Mouse (Mus musculus) NIH3T3 (cell line): Measurements from ENCODE around the gene Kif1c.

Experiments used
- DNase-seq: peaks from one replicate; pipeline ENCODE4 v3.0.0-alpha.2; 2012; ENCODE audit warnings: low read depth

Gene Kif1c

DNA sequence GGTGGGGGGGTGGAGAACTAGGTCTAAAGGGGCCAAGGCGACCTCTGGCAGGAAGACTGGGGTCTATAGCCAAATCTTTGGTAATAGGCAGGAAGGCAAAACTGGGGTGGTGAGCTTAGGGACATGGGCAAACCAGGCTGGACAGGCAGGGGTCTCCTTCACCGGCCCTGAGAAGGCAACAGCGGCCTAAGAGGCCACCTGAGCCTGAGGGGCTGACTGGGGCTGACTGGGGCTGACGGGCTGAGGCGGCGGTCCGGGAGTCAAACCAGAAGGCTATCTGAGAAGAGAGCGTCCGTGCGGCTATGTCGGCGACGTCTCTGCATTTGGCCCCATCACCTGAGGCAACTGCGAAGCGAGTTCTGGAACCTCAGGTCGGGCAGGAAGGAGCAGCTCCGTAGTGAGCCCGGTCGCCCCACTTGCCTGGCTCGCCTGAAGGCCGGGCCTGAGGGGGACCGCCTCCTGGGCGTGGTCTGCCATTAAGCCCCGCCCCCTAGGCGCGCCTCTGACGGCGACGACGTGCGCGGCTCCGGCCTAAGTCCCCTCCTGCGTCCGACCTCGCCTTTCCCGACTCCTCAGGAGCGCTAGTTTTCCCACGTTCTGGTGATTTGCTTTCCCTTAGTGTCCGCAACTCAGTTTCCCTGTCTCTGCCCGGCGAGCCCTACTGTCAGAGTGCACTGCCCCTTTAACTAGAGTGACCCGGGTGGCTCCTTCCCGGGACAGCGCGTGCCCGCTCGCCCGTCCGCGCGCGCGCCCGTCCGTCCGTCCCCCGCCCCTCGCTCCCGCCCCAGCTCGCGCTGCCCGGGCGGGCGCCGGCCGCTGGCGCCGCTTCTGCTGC lies at the start of gene Kif1c, which contains the start of gene Inca1:
Gene Kif1c, plus strand, starts transcription at position 827 of the 835 bp plus-strand sequence.
Gene Inca1, minus strand, starts transcription at position 434 of the 835 bp plus-strand sequence.
- peak; percentile 98 for DNase-seq

DNA sequence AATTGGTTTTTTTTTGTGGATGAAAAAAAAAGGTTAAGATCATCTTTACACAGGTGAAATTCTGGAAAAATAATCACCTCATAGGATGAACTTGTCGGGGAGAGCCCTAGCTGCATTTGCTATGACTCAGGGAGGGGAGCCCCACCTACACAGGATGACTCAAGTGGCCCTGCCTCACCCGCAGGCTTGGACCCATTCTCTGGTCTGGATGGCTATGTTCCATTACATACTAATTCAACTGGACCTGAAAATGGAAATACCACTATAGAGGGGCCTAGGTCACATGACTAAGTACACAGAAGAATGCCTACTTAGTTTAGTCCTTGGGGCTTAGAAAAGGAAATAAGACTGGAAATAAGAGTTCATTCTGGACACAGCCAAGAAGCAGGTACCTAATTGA lies 49.0 kb upstream of the Kif1c start:
- peak; percentile 85 for DNase-seq

DNA sequence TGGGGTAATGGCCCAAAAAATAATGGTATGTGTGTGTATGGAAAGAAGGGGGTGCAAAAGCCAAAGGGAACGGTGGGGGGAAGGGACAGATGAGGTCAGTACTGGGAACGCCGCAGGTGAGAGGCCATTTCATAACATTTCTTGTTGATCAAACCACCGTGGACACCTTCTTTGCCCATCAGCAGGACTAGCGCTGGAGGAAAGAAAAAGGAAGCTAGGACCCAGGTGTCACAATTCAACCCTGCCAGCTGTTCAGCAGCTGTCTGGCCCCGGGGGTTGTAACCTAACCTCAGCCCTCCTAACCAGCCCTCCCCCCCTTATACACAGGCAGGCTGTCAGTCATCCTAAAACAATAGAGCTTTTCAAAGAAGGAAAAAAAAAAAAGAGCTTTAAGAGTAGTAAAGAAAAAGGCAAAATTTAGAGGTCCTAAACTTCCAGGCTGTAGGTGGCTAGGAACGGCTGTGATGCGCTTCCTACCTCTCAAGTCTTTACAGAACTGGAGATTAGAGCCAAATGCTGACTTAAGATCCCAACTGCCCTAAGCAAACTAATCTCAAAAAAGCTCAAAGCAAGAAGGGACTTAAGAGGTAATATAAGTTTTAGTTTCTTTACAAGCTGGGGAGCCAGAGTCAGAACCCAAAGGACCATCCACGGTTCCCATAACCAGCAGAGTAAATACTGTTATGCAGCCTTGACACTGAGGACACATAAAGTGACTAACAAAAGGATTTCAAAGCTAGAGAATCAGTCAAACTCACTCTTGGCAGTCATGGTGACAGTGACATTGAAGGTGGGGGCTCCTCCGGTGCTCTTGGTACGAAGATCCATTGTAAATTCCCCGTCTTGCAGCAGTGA lies 48.1 kb upstream of the Kif1c start:
- peak; percentile 55 for DNase-seq

DNA sequence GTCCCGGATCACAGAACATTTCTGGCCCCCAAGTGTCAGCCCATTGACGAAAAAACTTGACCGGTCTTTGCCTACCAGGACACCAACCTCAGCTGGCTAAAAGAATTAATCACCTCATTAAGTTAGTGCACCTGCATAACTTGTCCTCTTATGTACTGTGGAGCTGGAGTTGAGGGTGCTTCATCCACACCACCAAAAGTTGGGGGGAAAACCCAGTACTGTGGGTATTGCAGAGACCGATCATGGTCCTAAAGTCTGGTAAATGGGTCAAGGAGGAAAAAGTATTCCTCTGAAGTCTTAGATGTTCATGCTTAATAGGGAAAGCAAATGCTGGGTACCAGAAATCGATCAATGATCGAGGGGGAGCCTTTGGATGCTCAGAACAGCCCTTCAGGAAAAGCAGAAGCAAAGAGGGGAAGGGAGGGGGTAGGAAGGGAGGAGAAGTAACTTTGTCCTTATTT lies 47.4 kb upstream of the Kif1c start:
- DNase-seq, result no peak

DNA sequence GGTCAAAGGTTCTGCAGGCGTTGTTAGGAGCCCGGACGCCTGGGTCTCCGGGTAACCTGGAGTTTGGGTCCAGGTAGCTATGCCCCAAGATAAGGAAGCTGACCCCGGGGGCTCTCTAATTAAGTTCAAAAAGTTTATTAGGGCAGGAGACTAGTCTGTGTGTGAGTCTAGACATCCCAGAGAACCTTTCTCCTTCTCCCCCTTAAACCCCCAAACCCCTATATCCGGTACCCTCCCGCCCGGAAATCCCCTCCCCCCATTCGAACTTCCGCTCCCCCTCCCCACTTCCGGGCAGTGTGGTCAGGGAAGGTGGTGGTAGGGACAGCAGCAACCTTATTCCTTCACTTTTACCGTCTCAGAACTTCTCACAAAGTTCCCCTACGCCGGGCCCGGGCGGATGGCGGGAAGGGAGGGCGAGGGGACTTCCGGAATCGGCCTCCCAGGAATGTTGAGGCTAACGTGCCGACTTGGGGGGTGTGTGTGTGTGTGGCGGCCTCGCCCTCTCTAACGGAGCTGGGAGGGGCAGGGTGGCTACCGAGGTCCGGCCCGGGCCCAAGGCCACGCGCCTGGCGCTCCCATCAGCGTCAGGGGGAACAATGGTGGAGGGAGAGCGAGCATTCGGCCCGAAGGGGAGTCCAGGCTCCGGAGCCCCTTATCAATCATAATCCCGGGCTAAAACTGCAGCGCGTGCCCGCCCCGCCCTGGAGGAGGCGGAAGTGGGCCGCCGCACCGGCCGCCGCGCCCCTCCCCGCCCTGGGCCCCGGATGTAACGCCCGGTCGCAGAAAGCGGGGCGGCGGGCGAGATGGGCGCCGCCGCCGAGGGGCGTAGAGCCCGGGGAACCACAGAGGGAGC lies 46.8 kb upstream of the Kif1c start:
- DNase-seq, result peak; percentile 78

DNA sequence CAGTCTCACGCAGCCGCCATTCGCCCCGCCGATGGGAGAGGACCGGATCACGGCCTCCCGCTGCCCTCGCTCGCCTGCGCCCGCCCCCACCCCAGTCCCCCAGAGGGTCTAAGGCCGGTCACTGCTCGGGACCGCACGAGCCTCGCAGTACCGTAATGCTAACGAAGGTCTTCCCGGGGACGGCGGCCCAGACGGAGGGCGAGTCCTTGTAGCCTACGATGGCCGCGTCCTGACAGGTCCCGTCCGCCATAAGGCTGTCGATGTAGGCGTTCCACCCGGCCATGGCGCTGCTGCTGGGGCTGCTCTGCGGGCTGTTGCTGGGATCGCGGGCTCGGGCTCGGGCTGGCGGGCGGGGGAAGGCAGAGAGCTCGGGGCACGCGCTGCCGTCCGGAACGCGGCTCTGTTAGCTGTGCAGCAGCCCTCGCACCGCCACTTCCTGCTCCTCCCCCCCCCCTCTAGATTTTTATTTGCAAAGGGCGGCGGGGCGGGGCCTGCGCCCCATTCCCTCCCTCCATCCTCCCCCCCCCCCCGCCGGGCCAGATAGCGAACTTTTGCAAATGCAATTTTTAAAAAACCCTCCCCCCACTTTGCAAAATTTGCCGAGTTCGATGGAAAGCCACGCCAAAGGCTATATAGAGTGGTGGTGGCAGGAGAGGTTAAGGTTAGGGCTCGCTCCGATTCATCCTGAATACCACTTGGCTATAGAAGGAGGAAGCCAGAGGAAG lies 46.0 kb upstream of the Kif1c start, which contains the start of gene Pfn1:
Gene Pfn1, minus strand, starts transcription at position 447 of the 725 bp plus-strand sequence.
- peak; percentile 93 for DNase-seq

DNA sequence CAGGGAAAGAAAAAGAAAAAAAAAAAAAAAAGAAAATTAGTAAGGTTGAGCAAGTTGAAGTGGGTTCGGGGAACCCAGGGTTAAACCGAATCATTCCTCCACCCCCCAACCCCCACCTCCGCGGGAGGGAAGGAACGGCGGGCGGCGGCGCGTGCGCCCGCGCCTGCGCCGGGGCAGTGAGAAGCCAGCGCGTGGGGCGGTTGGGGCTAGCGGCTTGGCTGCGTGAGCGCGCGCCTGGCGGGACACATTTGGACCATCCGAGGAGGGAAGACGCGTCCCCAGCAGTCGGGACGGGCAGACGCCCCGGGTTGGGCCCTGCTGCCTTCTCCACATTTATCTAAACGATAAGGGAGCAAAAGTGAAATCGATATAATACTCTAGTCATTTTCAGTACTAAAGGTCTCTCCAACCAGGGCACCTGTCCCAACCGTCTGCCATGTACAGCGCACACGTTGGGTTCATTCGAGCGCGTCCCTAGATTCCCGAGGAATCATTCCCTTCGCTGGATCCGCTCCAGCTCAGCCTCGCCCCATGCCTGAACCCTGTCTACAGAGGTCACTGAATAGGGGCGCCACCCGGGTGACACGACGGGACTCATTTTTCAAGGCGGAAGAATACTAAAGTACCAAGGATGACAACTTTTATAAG lies 45.3 kb upstream of the Kif1c start:
- peak; percentile 93 for DNase-seq

DNA sequence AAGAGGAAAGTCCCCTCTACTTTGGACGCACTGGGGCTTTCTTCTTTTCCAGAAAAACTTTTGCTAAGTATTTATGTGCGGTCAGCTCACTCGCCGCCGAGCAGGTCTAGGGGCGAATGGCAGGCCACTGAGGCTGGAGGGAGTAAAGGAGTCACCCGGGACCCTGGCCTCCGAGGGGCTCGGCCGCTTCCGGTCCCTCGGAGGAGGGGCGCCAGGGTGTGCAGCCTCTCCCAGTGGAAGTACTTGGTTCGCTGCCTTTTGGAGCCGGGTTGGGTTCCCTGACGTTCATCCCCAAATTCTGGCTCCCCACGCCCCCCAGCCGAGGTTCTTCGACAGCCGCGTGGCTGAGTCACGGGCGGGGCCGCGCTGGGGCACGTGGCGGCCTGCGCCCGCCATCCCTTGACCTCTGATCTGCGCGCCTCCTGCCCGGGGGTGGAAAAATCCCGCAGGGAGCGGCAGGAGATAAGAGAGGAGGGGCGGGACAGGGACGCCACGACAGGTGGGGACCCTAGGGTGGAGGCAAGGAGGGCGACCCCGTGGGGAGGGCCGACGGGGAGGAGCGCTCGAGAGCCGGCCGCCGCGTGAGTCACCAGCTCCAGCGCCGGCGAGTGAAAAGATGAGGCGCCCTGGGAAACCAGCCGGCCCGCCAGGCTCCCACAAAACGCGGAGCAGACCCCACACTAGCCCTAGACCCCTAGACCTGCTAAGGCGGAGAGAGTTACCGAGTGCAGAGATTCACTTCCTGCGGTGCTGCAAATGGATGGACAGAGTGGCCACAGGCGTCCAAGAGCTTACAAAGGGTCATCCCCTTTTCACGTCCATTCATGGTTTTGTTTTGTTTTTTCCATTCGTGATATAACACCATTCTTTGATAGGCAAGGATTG lies 44.5 kb upstream of the Kif1c start:
- DNase-seq, result peak; percentile 78

DNA sequence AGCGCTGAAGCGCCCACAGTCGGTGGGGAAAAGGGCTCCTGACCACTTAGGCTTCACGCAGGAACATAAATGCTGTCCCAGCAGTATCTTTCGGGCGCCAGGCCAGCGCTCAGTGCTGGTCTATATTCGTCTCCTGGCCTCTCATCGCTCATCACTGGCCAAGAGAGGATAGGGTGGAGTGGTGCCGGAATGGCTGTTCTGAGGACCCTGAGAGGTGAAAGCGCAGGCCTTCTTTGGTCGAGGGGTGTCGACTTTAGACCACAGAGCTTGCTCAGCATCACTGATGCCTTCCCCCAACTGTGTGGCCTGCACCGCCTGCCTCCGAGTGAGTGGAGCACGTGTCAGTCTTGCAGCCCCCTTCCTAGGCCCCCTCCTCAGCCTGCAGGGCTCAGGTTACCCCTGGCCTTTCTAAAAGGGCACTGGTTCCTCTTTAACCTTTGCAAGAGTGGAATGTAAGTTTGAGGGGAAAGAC lies 43.9 kb upstream of the Kif1c start:
- peak; percentile 75 for DNase-seq

DNA sequence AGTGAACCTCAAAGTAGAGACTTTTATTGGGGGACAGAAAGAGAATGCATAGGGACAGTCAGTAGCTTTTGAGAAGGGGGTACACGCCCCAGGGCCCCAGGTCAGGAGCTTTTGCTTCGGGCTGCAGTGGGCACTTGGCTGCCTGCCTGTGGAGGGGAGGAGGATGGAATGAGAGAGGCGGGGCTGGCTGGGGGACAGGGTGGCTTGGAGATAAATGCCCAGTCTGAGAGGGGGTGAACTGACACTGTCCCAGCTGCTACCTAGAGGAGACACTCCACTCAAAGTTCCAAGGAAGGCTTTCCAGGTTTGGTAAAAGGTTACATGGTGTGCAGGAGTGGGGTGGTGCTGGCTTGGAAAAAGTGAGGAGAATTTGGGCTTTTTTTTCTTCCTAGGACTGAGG lies 43.4 kb upstream of the Kif1c start, which contains the start of gene Eno3:
Gene Eno3, plus strand, starts transcription at position 239 of the 400 bp plus-strand sequence.
- no peak for DNase-seq

DNA sequence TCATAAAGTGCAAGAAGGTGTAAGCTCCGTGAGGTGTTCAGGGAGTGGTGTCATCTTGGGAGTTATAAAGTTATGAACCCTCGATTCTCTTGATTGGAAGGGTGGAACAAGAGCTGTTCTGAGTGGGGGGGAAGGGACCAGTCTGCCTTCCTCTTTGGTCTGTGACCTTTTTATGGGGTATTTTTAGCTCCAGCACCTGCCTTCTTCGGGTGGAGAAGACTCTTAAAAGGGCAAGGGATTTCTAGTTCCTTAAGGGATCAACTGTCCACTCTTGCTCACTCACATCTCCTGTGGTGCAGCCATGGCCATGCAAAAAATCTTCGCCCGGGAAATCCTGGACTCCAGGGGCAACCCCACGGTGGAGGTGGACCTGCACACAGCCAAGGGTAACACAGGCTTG lies 42.8 kb upstream of the Kif1c start:
- no peak for DNase-seq

DNA sequence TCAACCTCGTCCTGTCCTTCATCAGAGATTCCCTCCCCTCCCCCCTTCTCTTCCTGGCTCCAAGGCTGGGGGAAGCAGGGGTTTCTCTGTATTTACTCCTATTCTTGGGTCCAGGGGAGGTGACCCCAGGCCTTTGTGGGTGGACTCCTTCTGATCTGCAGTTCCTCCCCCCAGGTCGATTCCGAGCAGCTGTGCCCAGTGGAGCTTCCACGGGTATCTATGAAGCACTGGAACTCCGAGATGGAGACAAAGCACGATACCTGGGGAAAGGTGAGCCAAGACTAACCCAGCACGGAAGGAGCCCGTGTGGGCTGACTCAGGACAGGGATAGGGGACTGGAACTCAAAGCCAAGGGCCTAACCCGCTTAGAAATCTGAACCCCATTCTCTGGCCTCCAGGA lies 42.4 kb upstream of the Kif1c start:
- DNase-seq, result no peak

DNA sequence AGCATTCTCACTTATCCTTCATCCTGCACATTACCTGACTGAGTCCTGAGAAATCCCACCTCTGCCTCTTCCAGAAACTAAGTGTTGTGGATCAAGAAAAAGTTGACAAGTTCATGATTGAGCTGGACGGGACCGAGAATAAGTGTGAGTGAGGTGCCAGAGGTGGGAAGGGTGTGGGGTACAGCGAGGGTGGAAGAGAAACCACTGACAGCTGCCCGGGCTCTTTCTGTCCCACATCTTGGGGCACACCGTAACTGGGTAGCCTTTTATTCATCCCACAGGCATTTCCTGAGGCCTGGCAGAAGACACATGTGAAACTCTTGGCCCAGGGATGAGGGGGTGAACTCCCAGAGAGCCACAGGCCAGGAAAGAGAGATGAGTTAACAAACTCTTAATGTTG lies 41.8 kb upstream of the Kif1c start:
- DNase-seq, result peak; percentile 35

DNA sequence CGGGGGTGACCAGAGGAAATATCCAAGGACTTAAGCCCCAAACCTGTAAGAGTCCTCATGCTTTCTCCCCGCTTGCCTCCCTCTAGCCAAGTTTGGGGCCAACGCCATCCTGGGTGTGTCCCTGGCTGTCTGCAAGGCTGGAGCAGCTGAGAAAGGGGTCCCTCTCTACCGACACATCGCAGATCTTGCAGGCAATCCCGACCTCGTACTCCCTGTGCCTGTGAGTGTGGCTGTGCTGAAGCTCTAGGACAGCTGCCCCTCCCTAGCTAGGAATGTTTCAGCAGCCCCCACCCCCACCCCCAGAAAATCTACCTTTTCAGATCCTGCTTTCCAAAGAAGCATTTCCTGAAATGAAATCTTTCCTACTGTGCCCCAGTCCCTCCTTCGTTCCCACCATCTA lies 41.4 kb upstream of the Kif1c start:
- no peak for DNase-seq

DNA sequence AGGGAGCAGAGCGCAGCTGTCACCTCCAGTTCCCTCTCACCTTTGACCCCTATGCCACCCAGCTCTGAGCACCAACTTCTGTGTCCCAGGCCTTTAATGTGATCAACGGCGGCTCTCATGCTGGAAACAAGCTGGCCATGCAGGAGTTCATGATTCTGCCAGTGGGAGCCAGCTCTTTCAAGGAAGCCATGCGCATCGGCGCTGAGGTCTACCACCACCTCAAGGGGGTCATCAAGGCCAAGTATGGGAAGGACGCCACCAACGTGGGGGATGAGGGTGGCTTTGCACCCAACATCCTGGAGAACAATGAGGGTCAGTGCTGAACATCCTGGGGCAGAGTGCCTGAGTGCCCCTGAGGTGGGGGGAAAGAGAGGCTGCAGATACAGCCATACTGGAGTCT lies 39.8 kb upstream of the Kif1c start:
- no peak for DNase-seq

DNA sequence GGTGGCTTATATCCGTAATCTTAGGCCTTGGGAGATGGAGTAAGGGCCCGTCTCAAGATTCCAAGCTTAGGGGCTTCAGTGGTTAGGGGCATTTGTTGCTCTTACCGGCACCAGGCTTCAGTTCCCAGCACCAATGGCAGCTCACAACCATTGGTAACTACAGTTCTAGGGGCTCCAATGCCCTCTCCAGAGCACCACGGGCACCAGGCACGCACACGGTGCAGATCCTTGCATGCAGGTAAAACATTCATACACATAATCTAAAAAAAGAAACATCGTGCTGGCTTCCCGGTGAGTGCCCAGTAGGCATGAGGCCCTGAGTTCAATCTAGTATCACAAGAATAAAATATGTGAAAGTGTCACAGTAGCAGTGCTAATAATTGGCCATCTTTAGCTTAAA lies 37.2 kb upstream of the Kif1c start:
- DNase-seq, result no peak

DNA sequence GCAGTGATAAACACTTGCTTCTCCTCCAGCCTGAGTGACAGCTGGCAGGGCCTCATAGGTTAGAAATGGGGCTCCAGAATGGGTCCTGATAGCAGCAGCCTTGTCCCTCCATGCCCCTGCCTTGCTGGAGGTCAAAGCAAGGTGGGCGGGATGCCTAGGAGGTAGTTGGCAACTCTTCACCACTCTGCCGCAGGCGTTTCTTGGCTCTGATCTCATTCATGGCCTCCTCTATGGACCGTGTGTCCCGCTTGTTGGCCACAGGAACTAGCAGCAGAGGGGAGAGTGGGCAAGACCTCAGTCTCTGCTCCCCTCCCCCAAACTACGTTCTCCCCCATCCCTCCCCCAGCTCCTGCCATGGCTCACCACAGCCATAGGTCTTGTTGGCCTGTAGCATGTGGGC lies 36.4 kb upstream of the Kif1c start:
- no peak for DNase-seq

DNA sequence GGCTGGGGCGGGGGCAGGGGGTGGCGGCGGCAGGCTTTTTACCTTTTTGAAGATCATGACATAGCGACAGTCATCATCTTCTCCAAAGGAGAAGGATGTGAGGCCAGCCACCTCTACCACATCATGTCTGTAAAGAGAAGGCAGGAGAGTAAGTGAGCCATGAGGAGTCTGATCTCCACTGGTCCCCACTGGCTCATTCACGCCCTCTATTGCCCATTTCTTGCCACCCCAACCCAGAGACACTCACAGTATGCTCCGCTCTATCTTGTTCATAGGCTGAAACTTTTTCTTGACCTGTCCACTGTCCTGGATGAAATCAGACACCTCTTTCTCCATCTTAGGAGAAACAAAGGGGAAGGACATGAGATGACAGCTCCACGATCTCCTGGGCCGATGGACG lies 35.6 kb upstream of the Kif1c start:
- DNase-seq, result no peak

DNA sequence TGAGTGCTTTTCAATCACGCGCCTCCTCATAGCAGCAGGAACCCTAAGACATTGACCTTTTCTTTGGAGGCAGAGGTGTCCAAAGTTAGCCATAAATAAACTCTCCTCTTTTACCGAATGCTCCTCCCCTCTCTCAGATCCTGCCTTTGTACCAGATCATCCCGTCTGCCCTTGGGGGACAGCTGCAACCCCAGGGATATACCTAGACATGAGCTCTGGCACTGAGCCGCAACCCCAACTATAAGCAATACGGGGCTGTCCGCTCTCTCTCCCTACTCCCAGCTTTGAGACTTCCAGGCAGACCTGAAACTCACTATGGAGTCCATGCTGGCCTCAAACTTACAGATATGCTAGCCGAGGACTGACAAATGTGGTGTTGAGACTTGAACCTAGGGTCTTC lies 33.7 kb upstream of the Kif1c start:
- no peak for DNase-seq
